Mouse (Mus musculus): ENCODE data around the gene Cxcl17.

DNA sequence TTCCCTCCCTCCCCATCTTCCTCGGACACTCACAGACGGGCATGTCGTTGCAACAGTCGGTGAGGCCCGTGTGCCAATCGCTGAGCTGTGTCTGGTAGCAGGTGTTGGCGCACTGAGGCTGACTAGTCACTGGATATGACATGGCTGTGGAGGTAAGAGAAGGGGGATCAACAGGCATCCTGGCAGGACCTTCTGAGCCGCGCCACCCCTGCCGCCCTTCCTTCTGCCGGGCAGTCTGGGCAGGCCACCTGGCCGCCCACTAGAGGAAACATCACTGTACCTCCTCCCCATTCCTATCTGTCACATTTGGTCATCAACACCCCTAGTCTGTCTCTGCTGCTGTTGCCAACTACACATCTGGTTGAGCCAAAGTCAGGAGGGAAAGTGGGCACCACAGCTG is 44.4 kb downstream of the Cxcl17 start:
- TF ChIP-seq EP300 (IDR thresholded peaks at IDR 0.05; ENCODE audit: low read depth) (no peak), CTCF (IDR thresholded peaks at IDR 0.05; ENCODE audit: low read depth) (no peak)
